Mouse (Mus musculus) lung, embryonic 15.5 days (tissue): ENCODE data around the gene Grip2. TPM values are rescaled to one million over a fixed set of nuclear protein-coding genes. Genes with fewer than 3 reads are reported as not detected.

Source experiments
- ATAC-seq: fragments of 200-750 bp; cut with Nextera tagmentation; 2 replicates; pipeline ENCODE4 v1.8.0; 2017; ENCODE audit warnings: moderate number of reproducible peaks, borderline replicate concordance; ENCODE audit not compliant: low FRiP score, low TSS enrichment; ENCODE audit errors: extremely low read depth
- H3K27ac ChIP-seq: fragments of 300-500 bp; sonication (generic); 2 replicates; pipeline ENCODE4 v1.5.1; 2015; ENCODE audit warnings: moderate library complexity, mild to moderate bottlenecking, inconsistent platforms
- H3K27me3 ChIP-seq: fragments of 300-500 bp; sonication (generic); 2 replicates; pipeline ENCODE4 v1.6.1; 2015; ENCODE audit warnings: inconsistent platforms
- H3K36me3 ChIP-seq: fragments of 300-500 bp; sonication (generic); 2 replicates; pipeline ENCODE4 v1.6.1; 2015; ENCODE audit warnings: inconsistent platforms
- H3K4me1 ChIP-seq: fragments of 300-500 bp; sonication (generic); 2 replicates; pipeline ENCODE4 v1.6.1; 2015; ENCODE audit warnings: inconsistent platforms
- H3K4me2 ChIP-seq: fragments of 300-500 bp; sonication (generic); 2 replicates; pipeline ENCODE4 v1.6.1; 2015; ENCODE audit warnings: inconsistent platforms, mild to moderate bottlenecking, moderate library complexity
- H3K4me3 ChIP-seq: fragments of 300-500 bp; sonication (generic); 2 replicates; pipeline ENCODE4 v1.5.1; 2015; ENCODE audit warnings: mild to moderate bottlenecking, inconsistent platforms
- H3K9ac ChIP-seq: fragments of 300-500 bp; sonication (generic); 2 replicates; pipeline ENCODE4 v1.6.1; 2015; ENCODE audit warnings: inconsistent platforms
- H3K9me3 ChIP-seq: fragments of 300-500 bp; sonication (generic); 2 replicates; pipeline ENCODE4 v1.6.1; 2016; ENCODE audit warnings: inconsistent platforms
- WGBS: fragments of 180-500 bp; shearing (Covaris S2); methylation state at CpG from one replicate; pipeline ENCODE4 v1.1.7; 2015; 5-methylcytosine and 5-hydroxymethylcytosine counted together
- polyA plus RNA-seq: library from polyadenylated mRNA; unstranded; fragments of >200 nt; fragmentation: Nextera tagmentation; extraction: Ambion mirVana; gene quantifications from 2 replicates; pipeline ENCODE4 v1.2.1, GENCODE M21; 2015

The Grip2 gene
- 0.30 and 0.54 TPM in 2 replicates for polyA plus RNA-seq

DNA sequence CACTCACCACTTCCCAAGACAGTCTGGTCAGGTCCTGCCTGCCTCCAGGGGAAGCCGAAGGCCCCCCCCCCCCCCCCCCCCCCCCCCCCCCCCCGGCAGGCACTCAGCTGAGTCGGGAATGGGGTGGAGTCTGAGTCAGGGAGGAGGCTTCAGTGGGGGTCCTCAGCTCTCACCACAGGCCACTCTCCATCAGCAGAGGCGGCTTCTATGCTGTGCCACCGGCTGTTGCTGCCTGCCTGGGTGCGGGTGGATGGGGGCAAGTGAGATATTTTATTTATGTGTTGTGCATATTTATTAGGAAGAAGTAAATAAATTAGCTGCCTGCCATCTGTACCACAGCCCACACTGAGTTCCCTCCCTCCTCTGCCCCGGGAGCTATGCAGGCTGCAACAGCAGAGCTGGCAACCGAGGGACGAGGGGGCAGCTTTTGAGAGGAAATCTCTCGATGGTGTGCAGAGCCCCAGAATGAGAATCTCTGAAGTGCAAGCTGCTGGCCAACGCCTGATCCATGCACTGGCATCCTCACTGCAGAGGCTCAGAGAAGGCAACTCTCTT, at the start of gene Grip2:
Grip2 (minus strand) TSS at position 235 of the 555 bp plus-strand sequence.
- Histone ChIP-seq H3K27ac (no peak within 1 kb of the TSS), H3K4me1 (no peaks in the 10 kb centered on the region), H3K4me2 (no peak within 1 kb of the TSS), H3K36me3 (no peaks in the 10 kb centered on the region), H3K9ac (no peak within 1 kb of the TSS), H3K4me3 (no peak within 1 kb of the TSS), H3K9me3 (no peaks in the 10 kb centered on the region), H3K27me3 (no peaks in the 10 kb centered on the region)
- WGBS: 51% methylated on average over 8 of the region's 11 CpGs
- no peak for ATAC-seq

- Histone ChIP-seq H3K4me3 (no peak overlapping the region), H3K4me2 (no peak overlapping the region), H3K27me3 (peaks cover 3% of the 10 kb centered on the region; the same call in 1 of the 2 replicates), H3K27ac (no peak overlapping the region), H3K9ac (no peak overlapping the region), H3K9me3 (no peaks in the 10 kb centered on the region), H3K4me1 (no peaks in the 10 kb centered on the region), H3K36me3 (no peaks in the 10 kb centered on the region)
- ATAC-seq: no peak
- 56% methylated on average over 2 of the region's 2 CpGs for WGBS
Measured at GRCm38 (mm10) chr6:91872781-91873180, 45.7 kb upstream of the Grip2 start.

- Histone ChIP-seq H3K4me1 (no peaks in the 10 kb centered on the region), H3K36me3 (no peaks in the 10 kb centered on the region), H3K9me3 (no peaks in the 10 kb centered on the region), H3K9ac (no peak overlapping the region), H3K27ac (no peak overlapping the region), H3K4me3 (no peak overlapping the region), H3K27me3 (peaks cover 3% of the 10 kb centered on the region; the same call in 1 of the 2 replicates), H3K4me2 (no peak overlapping the region)
- 78% methylated on average over 5 of the region's 5 CpGs for WGBS
- ATAC-seq: no peak
Measured at GRCm38 (mm10) chr6:91868091-91868490, 41.0 kb upstream of the Grip2 start.

DNA sequence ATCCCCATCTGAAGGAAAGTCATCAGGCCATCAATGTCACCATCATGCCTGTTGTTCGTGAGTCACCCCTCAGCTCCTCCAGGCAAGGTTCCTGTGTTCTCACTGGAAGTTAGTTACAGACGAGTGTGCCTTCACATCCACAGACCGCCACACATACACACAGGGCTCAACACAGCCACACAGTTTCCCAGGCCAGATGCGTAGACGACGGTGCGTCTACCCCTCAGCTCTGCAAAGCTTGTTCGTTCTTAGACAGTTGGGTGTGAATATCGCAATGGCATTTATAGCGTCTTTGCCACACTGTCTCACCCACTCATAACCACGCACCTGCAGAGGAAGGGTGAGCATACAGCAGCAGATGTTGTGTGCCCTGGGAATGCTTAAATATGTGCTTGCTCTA, 38.6 kb upstream of the Grip2 start:
- Histone ChIP-seq H3K4me2 (no peak overlapping the region), H3K27me3 (no peaks in the 10 kb centered on the region; the same call in 1 of the 2 replicates), H3K4me1 (no peaks in the 10 kb centered on the region), H3K9me3 (no peaks in the 10 kb centered on the region), H3K36me3 (no peaks in the 10 kb centered on the region), H3K27ac (no peak overlapping the region), H3K4me3 (no peak overlapping the region), H3K9ac (no peak overlapping the region)
- 80% methylated on average over 11 of the region's 11 CpGs for WGBS
- no peak for ATAC-seq

GRCm38 (mm10) chr6:91864595-91864994, 37.5 kb upstream of the Grip2 start:
- no peak overlapping the region for H3K27ac ChIP-seq
- no peak overlapping the region for H3K4me2 ChIP-seq
- H3K36me3 ChIP-seq: no peaks in the 10 kb centered on the region
- no peaks in the 10 kb centered on the region for H3K4me1 ChIP-seq
- no peak for ATAC-seq
- no peak overlapping the region for H3K4me3 ChIP-seq
- no peaks in the 10 kb centered on the region for H3K9me3 ChIP-seq
- H3K27me3 ChIP-seq: no peaks in the 10 kb centered on the region; the same call in 1 of the 2 replicates
- WGBS: 73% methylated on average over 5 of the region's 5 CpGs
- no peak overlapping the region for H3K9ac ChIP-seq

DNA sequence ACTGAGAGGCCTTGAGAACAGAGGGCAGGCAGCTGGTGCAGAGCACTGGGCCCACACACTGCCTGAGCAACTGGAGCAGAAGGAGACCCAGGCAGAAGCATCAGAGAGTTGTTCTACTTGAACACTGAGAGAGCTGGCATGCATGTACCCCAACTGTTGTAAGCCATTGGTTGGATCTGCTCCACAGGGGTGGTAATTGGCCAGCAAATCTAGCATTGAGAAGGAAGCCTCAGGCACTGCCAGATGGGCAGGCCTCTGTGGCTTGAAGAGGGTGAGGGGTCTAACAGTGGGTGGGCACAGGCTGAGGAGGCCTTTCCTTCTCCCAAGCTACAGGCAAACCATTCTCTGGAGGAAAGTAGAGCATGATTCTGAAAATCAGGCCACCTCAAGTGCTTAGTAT, 35.8 kb upstream of the Grip2 start:
- no peaks in the 10 kb centered on the region for H3K9me3 ChIP-seq
- no peaks in the 10 kb centered on the region; the same call in 1 of the 2 replicates for H3K27me3 ChIP-seq
- H3K36me3 ChIP-seq: no peaks in the 10 kb centered on the region
- H3K27ac ChIP-seq: no peak overlapping the region
- ATAC-seq: no peak
- H3K4me2 ChIP-seq: no peak overlapping the region
- no peaks in the 10 kb centered on the region for H3K4me1 ChIP-seq
- H3K9ac ChIP-seq: no peak overlapping the region
- H3K4me3 ChIP-seq: no peak overlapping the region

DNA sequence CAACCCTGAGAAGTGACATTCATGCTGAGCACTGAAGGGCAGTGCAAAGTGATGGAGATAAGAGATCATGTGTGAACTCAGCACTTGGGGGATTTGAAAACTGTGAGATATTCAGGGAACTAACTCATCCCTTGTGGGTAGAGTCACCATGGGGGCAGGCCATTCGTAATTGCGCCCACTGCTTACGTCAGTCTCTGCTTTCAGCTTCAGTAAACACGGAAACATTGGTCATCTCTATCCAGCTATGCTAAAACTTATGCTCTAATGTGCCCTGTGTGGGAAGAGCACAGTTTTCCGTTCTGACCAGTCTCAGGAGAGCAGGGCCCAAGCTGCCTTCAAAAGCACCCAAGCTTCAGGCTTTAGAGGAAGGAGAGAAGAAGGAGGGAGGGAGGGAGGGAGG, 31.3 kb upstream of the Grip2 start:
- peaks cover 5% of the 10 kb centered on the region; the same call in 1 of the 2 replicates for H3K27me3 ChIP-seq
- WGBS: 60% methylated on average over 5 of the region's 5 CpGs
- no peak for ATAC-seq

GRCm38 (mm10) chr6:91852550-91852949, 25.5 kb upstream of the Grip2 start:
- 10% methylated on average over 2 of the region's 2 CpGs for WGBS
- Histone ChIP-seq H3K9ac (no peak overlapping the region), H3K4me2 (no peak overlapping the region), H3K4me1 (no peaks in the 10 kb centered on the region), H3K9me3 (no peaks in the 10 kb centered on the region), H3K27ac (no peak overlapping the region), H3K27me3 (peaks cover 5% of the 10 kb centered on the region; the same call in 1 of the 2 replicates), H3K36me3 (no peaks in the 10 kb centered on the region), H3K4me3 (no peak overlapping the region)
- no peak for ATAC-seq

More for the DNA sequence above, 31.3 kb upstream of the Grip2 start:
- Histone ChIP-seq H3K36me3 (no peaks in the 10 kb centered on the region), H3K4me1 (no peaks in the 10 kb centered on the region), H3K4me2 (no peak overlapping the region), H3K9me3 (no peaks in the 10 kb centered on the region), H3K27ac (no peak overlapping the region), H3K4me3 (no peak overlapping the region), H3K9ac (no peak overlapping the region)

- Histone ChIP-seq H3K27me3 (peaks cover 76% of the 10 kb centered on the region), H3K4me1 (peaks cover 8% of the 10 kb centered on the region; the same call in 1 of the 2 replicates), H3K9me3 (no peaks in the 10 kb centered on the region), H3K4me3 (peak overlapping the region; percentile 38), H3K36me3 (no peaks in the 10 kb centered on the region), H3K4me2 (peak overlapping the region; percentile 73), H3K9ac (no peak overlapping the region), H3K27ac (no peak overlapping the region)
- ATAC-seq: no peak
- 4% methylated on average over 68 of the region's 69 CpGs for WGBS
Measured at GRCm38 (mm10) chr6:91843628-91844153, 16.6 kb upstream of the Grip2 start.

GRCm38 (mm10) chr6:91842897-91843627, 16.0 kb upstream of the Grip2 start:
- Histone ChIP-seq H3K9me3 (no peaks in the 10 kb centered on the region), H3K36me3 (no peaks in the 10 kb centered on the region), H3K27ac (no peak overlapping the region), H3K27me3 (peaks cover 81% of the 10 kb centered on the region), H3K9ac (no peak overlapping the region), H3K4me1 (peaks cover 8% of the 10 kb centered on the region; the same call in 1 of the 2 replicates), H3K4me3 (peak overlapping the region; percentile 38), H3K4me2 (peak overlapping the region; percentile 73)
- ATAC-seq: no peak
- 2% methylated on average over 46 of the region's 46 CpGs for WGBS

GRCm38 (mm10) chr6:91839010-91839871, 12.2 kb upstream of the Grip2 start:
- Histone ChIP-seq H3K9ac (no peak overlapping the region), H3K9me3 (no peaks in the 10 kb centered on the region), H3K36me3 (no peaks in the 10 kb centered on the region), H3K4me1 (peaks cover 8% of the 10 kb centered on the region; the same call in 1 of the 2 replicates), H3K4me3 (no peak overlapping the region), H3K4me2 (no peak overlapping the region), H3K27ac (no peak overlapping the region), H3K27me3 (peaks cover 62% of the 10 kb centered on the region)
- ATAC-seq: no peak
- WGBS: 11% methylated on average over 23 of the region's 23 CpGs
